ENCODE assay signal across 17 mouse cellular contexts in genomic region chr6:145309025-145309424, GRCm38 (mm10).
"Had no signal": no experiment of that assay in that cellular context is flagged by ENCODE, and none has a peak within 500 bp of the region (broad histone marks: within the 10 kb centered on the region; RNA-seq: fewer than 3 reads in every experiment).

No protein-coding gene starts in this region.

- H3K27ac ChIP-seq: neural tube, embryonic 12.5 days; neural tube, embryonic 13.5 days; neural tube, embryonic 15.5 days; stomach, embryonic 15.5 days; stomach, postnatal 0 days had no signal

- H3K36me3 ChIP-seq: neural tube, embryonic 12.5 days; neural tube, embryonic 13.5 days; neural tube, embryonic 15.5 days; stomach, embryonic 15.5 days had no signal

- H3K27me3 ChIP-seq: neural tube, embryonic 12.5 days; neural tube, embryonic 13.5 days; neural tube, embryonic 15.5 days; stomach, embryonic 15.5 days had no signal

- H3K4me1 ChIP-seq: neural tube, embryonic 12.5 days had no signal

- H3K9me3 ChIP-seq: neural tube, embryonic 12.5 days; neural tube, embryonic 13.5 days; neural tube, embryonic 15.5 days; stomach, embryonic 15.5 days had no signal

- DNase-seq: retina, postnatal 1 day; right cerebral cortex, adult 18-20 months; right cerebral cortex, postnatal 14 days; right cerebral cortex, postnatal 25 days; right cerebral cortex, postnatal 4 days; spleen, adult 18-20 months; thymus, adult 18-20 months; thymus, adult 2 months; thymus, postnatal 14 days; thymus, postnatal 25 days; thymus, postnatal 36 days; thymus, postnatal 4 days had no signal

- H3K4me2 ChIP-seq: neural tube, embryonic 12.5 days; neural tube, embryonic 13.5 days; neural tube, embryonic 15.5 days; stomach, embryonic 15.5 days had no signal

- H3K4me3 ChIP-seq: neural tube, embryonic 12.5 days; neural tube, embryonic 13.5 days; neural tube, embryonic 15.5 days; stomach, embryonic 15.5 days had no signal

- H3K9ac ChIP-seq: neural tube, embryonic 12.5 days; neural tube, embryonic 13.5 days; neural tube, embryonic 15.5 days; stomach, embryonic 15.5 days had no signal
